Mouse (Mus musculus): ENCODE data around the gene Gm2a. TPM values are rescaled to one million over a fixed set of nuclear protein-coding genes. Genes with fewer than 3 reads are reported as not detected.

The Gm2a gene
- polyA plus RNA-seq, 1 experiment = 70.4 TPM

DNA sequence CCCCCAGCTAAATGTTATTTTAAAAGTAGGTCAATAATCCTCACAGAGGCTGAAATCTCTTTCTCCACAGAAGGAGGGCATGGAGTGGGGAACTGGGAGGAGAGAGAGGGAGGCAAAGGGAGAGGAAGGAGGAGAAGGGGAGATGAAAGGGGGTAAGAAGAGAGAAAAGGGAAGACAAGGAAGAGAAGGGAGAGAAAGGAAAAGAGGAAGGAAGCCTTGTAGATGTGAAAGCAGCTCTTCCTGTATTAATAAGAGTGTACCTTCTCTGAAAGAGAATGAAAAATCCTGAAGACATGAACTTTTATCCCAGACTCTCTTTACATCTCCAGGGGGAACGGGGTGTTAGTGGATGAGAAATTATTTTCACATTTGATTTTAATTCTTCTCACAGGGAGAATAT is 23.5 kb downstream of the Gm2a start:
- no peak for DNase-seq
- TF ChIP-seq CTCF (IDR thresholded peaks at IDR 0.05; ENCODE audit: insufficient read depth, low read length) (no peak), POLR2A (IDR thresholded peaks at IDR 0.05; ENCODE audit: borderline replicate concordance, extremely low read depth, low read depth, low read length) (no peak)
- Histone ChIP-seq H3K4me3 (replicated peaks; ENCODE audit: extremely low read depth, low read depth, low read length) (no peak overlapping the region), H3K4me1 (ENCODE audit: control insufficient read depth, insufficient read depth, low read length) (no peaks in the 10 kb centered on the region)
- WGBS = 84% methylated on average over 1 of the region's 1 CpGs

DNA sequence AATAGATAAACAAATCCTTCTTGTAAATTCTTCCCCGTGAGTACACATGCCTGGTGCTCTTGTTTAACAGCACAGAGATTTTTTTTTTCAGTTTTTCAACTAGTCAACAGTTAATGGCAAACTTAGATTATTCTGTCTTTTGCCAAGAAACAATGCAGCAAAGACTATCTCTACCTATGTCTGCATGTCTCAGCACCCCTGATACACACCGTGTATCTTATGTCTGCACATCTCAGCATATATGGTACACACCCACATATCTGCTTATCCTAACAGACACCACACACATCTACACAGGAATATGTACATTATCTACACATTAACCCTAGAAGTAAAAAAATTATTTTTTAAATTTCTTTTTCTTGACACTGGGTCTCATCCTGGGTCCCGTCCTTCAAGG is 28.7 kb downstream of the Gm2a start:
- TF ChIP-seq POLR2A (IDR thresholded peaks at IDR 0.05; ENCODE audit: borderline replicate concordance, extremely low read depth, low read depth, low read length) (no peak), CTCF (IDR thresholded peaks at IDR 0.05; ENCODE audit: insufficient read depth, low read length) (no peak)
- no peaks in the 10 kb centered on the region for H3K4me1 ChIP-seq (ENCODE audit: control insufficient read depth, insufficient read depth, low read length)
- no peak for DNase-seq
- 70% methylated on average over 3 of the region's 3 CpGs for WGBS
- H3K4me3 ChIP-seq (replicated peaks; ENCODE audit: extremely low read depth, low read depth, low read length) = no peak overlapping the region

DNA sequence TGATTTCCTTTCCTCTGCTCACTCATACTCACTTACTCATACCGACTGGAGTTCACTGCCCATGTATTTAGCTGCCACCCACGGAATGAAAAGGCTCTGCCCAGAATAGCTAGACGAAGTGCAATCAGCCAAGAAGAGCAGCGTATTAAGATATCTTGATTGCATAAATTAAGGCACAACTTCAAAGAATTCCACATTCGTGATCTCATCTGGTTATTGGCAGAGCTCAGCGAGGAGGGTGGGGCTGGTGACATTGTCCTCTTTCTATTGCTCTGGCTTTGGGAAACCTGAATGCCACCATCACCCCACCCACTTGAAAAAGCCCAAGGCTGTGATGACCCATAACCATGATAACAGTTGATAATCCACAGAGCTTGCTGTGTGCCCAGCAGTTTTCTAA is 30.0 kb downstream of the Gm2a start:
- 48% methylated on average over 6 of the region's 6 CpGs for WGBS
- TF ChIP-seq POLR2A (IDR thresholded peaks at IDR 0.05; ENCODE audit: borderline replicate concordance, extremely low read depth, low read depth, low read length) (no peak), CTCF (IDR thresholded peaks at IDR 0.05; ENCODE audit: insufficient read depth, low read length) (no peak)
- no peaks in the 10 kb centered on the region for H3K4me1 ChIP-seq (ENCODE audit: control insufficient read depth, insufficient read depth, low read length)

DNA sequence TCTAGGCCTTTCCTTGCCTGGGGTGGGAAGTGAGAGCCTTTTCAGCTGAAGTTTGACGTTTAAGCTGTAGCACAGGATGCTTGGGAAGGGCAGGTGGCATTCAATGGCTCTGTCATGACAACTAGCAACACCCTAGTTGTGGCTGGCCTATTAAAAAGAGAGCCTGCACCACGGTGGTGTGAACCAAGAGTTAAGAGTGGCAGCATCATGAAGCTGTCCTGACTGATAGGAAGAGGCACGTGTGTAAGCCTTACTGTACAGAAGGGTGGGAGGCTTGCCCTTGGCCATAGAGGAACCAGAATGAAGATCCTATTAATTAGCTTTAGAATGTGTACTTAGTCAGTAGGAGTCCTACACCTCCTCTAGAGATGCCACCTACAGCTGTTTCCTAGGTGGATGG is 30.5 kb downstream of the Gm2a start:
- H3K4me1 ChIP-seq (ENCODE audit: control insufficient read depth, insufficient read depth, low read length) = no peaks in the 10 kb centered on the region
- no peak overlapping the region for H3K4me3 ChIP-seq (replicated peaks; ENCODE audit: extremely low read depth, low read depth, low read length)
- WGBS = 63% methylated on average over 3 of the region's 3 CpGs
- TF ChIP-seq POLR2A (IDR thresholded peaks at IDR 0.05; ENCODE audit: borderline replicate concordance, extremely low read depth, low read depth, low read length) (no peak), CTCF (IDR thresholded peaks at IDR 0.05; ENCODE audit: insufficient read depth, low read length) (no peak)
- no peak for DNase-seq

More for the DNA sequence above, 30.0 kb downstream of the Gm2a start:
- H3K4me3 ChIP-seq (replicated peaks; ENCODE audit: extremely low read depth, low read depth, low read length) = no peak overlapping the region
- DNase-seq = no peak

DNA sequence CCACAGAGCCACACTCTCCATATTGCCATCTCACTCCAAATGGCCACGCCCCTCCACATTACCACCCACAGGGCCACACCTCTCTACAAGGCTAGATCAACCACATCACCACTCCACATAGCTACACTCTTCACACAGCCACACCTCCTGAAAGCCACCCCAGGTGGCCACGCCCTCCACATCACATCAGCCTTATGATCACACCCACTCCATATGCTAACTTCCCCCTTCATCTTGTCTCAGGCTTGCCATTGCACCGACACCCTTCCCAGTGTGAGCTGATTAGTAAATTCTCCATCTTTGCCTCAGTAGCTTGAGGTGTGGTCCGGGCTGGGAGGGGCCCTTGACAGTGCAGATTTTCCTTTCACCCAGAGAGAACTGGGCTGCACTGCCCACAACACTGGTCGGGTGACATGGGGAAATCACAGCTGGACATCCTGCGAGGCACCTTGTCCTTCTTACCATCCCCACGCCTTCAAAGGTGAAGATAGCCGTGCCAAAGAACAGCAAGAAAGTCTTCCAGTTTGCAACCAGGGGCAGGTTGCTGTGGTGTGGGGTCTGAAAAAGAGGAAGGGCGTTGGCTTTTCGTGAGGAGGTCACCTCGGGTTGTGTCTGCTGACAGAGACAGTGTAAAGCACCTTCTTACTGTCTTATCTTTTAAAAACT is 33.3 kb downstream of the Gm2a start:
- H3K4me3 ChIP-seq (replicated peaks; ENCODE audit: extremely low read depth, low read depth, low read length) = no peak overlapping the region
- H3K4me1 ChIP-seq (ENCODE audit: control insufficient read depth, insufficient read depth, low read length) = no peaks in the 10 kb centered on the region
- 73% methylated on average over 11 of the region's 11 CpGs for WGBS
- no peak for DNase-seq
- TF ChIP-seq POLR2A (IDR thresholded peaks at IDR 0.05; ENCODE audit: borderline replicate concordance, extremely low read depth, low read depth, low read length) (no peak), CTCF (IDR thresholded peaks at IDR 0.05; ENCODE audit: insufficient read depth, low read length) (no peak)

DNA sequence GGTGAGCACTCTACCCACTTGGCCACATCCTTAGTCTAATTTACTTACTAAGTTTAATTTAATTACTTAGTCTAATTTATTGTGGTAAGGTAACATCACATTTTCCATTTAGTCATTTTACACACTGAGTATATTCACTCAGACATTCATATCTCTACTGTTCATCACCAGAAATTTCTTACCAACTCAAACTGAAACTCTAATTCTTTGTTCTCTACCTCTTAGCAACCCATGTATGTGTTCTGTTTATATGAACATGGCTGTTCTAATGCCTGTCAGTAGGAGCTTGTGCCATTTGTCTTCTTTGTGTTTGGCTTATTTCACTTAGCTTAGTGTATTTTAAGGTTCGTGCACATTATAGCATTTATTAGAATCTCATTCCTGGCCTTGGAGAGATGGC is 34.0 kb downstream of the Gm2a start:
- no peak for TF ChIP-seq CTCF (IDR thresholded peaks at IDR 0.05; ENCODE audit: insufficient read depth, low read length)
- TF ChIP-seq POLR2A (IDR thresholded peaks at IDR 0.05; ENCODE audit: borderline replicate concordance, extremely low read depth, low read depth, low read length) = no peak
- WGBS = 40% methylated on average over 1 of the region's 1 CpGs
- no peak overlapping the region for H3K4me3 ChIP-seq (replicated peaks; ENCODE audit: extremely low read depth, low read depth, low read length)
- H3K4me1 ChIP-seq (ENCODE audit: control insufficient read depth, insufficient read depth, low read length) = no peaks in the 10 kb centered on the region
- DNase-seq = no peak

DNA sequence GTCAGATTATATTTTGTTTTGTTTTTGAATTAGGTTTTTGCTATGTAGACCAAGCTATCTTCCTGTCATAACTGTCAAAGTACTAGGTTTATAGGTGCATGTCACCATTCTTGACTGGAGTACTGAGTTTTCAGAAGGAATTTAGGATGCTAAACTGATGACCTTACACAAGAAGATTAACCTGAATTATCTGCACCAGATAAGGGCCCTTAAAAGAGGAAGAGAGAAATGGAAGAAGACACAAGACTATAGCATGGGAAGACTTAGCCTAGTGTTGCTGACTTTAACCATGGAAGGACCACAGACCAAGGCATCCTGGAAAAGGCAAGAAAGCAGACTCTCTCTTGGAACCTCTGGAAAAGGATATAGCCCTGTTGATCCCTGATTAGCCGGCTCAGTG is 35.3 kb downstream of the Gm2a start:
- 95% methylated on average over 1 of the region's 1 CpGs for WGBS
- DNase-seq = no peak
- Histone ChIP-seq H3K4me1 (ENCODE audit: control insufficient read depth, insufficient read depth, low read length) (no peaks in the 10 kb centered on the region), H3K4me3 (replicated peaks; ENCODE audit: extremely low read depth, low read depth, low read length) (no peak overlapping the region)
- no peak for TF ChIP-seq POLR2A (IDR thresholded peaks at IDR 0.05; ENCODE audit: borderline replicate concordance, extremely low read depth, low read depth, low read length)

DNA sequence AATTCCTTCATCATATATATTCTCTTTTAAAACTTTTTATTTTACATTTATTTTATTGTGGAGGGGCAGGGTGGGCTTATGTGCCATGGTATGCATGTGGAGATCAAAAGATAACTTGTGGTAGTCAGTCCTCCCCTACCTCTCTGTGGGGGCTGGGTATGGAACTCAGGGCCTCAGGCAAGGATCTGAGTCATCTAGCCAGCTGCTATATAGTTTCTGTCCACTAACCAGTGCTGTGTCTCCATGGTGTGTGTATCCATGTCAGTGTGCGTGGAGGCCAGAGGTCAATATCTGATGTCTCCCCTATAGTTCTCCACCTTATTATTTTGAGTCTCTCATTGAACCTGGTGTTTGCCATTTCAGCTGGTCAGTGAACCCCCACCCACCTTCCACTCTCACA is 36.5 kb downstream of the Gm2a start:
- WGBS = 92% methylated on average over 1 of the region's 1 CpGs
- TF ChIP-seq CTCF (IDR thresholded peaks at IDR 0.05; ENCODE audit: insufficient read depth, low read length) = no peak
- no peak for TF ChIP-seq POLR2A (IDR thresholded peaks at IDR 0.05; ENCODE audit: borderline replicate concordance, extremely low read depth, low read depth, low read length)

DNA sequence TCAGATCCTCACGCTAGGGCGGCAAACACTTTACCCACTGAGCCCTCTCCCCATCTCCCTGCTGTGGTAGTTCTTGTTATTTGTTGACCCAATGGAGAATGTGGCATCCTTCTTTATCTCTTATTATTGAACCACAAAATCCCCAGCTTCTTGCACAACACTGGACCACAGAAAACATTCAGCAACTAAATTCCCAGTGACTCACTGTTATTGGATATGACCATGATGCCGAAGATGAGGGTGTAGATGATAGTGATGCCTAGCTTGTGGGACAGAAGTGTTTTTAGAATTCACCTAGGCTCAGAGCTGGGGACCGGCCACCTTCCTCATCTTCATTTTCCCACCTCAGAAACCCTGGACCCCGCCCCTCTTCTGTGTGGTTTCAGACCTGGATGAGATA is 37.0 kb downstream of the Gm2a start:
- no peak for DNase-seq
- H3K4me1 ChIP-seq (ENCODE audit: control insufficient read depth, insufficient read depth, low read length) = no peaks in the 10 kb centered on the region
- no peak overlapping the region for H3K4me3 ChIP-seq (replicated peaks; ENCODE audit: extremely low read depth, low read depth, low read length)
- TF ChIP-seq CTCF (IDR thresholded peaks at IDR 0.05; ENCODE audit: insufficient read depth, low read length) (no peak), POLR2A (IDR thresholded peaks at IDR 0.05; ENCODE audit: borderline replicate concordance, extremely low read depth, low read depth, low read length) (no peak)
- WGBS = 86% methylated on average over 5 of the region's 5 CpGs

More for the DNA sequence above, 36.5 kb downstream of the Gm2a start:
- Histone ChIP-seq H3K4me3 (replicated peaks; ENCODE audit: extremely low read depth, low read depth, low read length) (no peak overlapping the region), H3K4me1 (ENCODE audit: control insufficient read depth, insufficient read depth, low read length) (no peaks in the 10 kb centered on the region)
- DNase-seq = no peak

DNA sequence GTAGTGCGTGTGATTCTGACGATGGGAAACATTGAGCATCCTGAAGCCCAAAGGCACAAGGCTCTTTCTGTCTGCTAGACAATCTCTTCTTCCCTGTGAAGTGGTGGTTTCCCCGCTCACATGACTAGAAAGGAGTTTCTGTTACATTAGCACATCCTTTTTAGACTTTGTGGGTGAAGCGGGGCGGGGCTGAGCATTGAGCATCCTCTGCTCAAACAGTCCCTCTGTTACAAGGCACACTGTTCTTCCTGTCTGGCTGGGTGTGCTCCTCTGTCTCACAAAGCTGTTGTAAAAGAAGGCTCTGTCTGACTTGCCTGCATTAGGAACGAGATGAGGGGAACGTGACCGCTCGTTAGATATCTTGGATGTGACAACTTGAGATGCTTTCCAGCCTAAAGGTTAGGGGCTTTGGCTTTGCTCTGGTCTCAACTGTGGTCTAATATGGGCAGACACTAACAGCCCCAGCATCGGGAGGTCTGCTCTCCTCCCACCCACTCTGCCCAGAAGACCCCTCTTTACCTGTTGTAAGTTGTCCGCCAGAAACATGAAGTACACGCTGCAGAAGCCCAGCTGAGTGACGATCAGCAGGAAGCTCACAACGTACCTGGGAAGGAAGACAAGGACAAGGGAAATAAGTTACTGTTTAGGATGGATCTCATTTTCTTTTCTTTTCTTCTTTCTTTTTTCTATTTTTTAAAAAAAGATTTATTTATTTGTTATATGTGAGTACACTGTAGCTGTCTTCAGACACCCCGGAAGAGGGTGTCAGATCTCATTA is 39.0 kb downstream of the Gm2a start:
- H3K4me3 ChIP-seq (replicated peaks; ENCODE audit: extremely low read depth, low read depth, low read length) = no peak overlapping the region
- no peaks in the 10 kb centered on the region for H3K4me1 ChIP-seq (ENCODE audit: control insufficient read depth, insufficient read depth, low read length)
- DNase-seq = no peak
- TF ChIP-seq POLR2A (IDR thresholded peaks at IDR 0.05; ENCODE audit: borderline replicate concordance, extremely low read depth, low read depth, low read length) = no peak
- TF ChIP-seq CTCF (IDR thresholded peaks at IDR 0.05; ENCODE audit: insufficient read depth, low read length) = no peak
- 69% methylated on average over 15 of the region's 15 CpGs for WGBS
